Mouse (Mus musculus) limb, embryonic 13.5 days (tissue): ENCODE measurements around the gene Prcd. TPM values are rescaled to one million over a fixed set of nuclear protein-coding genes. Genes with fewer than 3 reads are reported as not detected.

ENCODE experiments used
- ATAC-seq: fragments of 200-750 bp; cut with Nextera tagmentation; 2 replicates; pipeline ENCODE4 v1.8.0; 2017; ENCODE audit warnings: low read depth, moderate number of reproducible peaks, moderate TSS enrichment; ENCODE audit not compliant: low FRiP score
- H3K27ac ChIP-seq: fragments of 300-500 bp; sonication (generic); 2 replicates; pipeline ENCODE4 v1.5.1; 2015; ENCODE audit warnings: inconsistent platforms, mild to moderate bottlenecking, moderate library complexity
- H3K27me3 ChIP-seq: fragments of 300-500 bp; sonication (generic); 2 replicates; pipeline ENCODE4 v1.6.1; 2015; ENCODE audit warnings: mild to moderate bottlenecking, inconsistent platforms
- H3K36me3 ChIP-seq: fragments of 300-500 bp; sonication (generic); 2 replicates; pipeline ENCODE4 v1.6.1; 2015; ENCODE audit warnings: inconsistent platforms, mild to moderate bottlenecking, moderate library complexity
- H3K4me1 ChIP-seq: fragments of 300-500 bp; sonication (generic); 2 replicates; pipeline ENCODE4 v1.6.1; 2015; ENCODE audit warnings: inconsistent platforms
- H3K4me2 ChIP-seq: fragments of 300-500 bp; sonication (generic); replicated peaks from 2 replicates; pipeline ENCODE4 v1.6.1; 2015; ENCODE audit warnings: inconsistent platforms, mild to moderate bottlenecking, moderate library complexity
- H3K4me3 ChIP-seq: fragments of 300-500 bp; sonication (generic); 2 replicates; pipeline ENCODE4 v1.5.1; 2015; ENCODE audit warnings: moderate library complexity, mild to moderate bottlenecking, inconsistent platforms
- H3K9ac ChIP-seq: fragments of 300-500 bp; sonication (generic); 2 replicates; pipeline ENCODE4 v1.6.1; 2015; ENCODE audit warnings: mild to moderate bottlenecking, inconsistent platforms
- H3K9me3 ChIP-seq: fragments of 300-500 bp; sonication (generic); 2 replicates; pipeline ENCODE4 v1.6.1; 2016; ENCODE audit warnings: inconsistent platforms
- WGBS: fragments of 180-500 bp; shearing (Covaris S2); methylation state at CpG from one replicate; pipeline ENCODE4 v1.1.7; 2015; 5-methylcytosine and 5-hydroxymethylcytosine counted together
- polyA plus RNA-seq: library from polyadenylated mRNA; unstranded; fragments of >200 nt; fragmentation: Nextera tagmentation; extraction: Ambion mirVana; gene quantifications from 2 replicates; pipeline ENCODE4 v1.2.1, GENCODE M21; 2015

Prcd gene
- polyA plus RNA-seq, 1 experiment from 2014 or later: 0.83 TPM

GRCm38 (mm10) chr11:116693899-116694249 lies 40.5 kb downstream of the Prcd start:
- Histone ChIP-seq H3K9me3 (no peaks in the 10 kb centered on the region), H3K4me1 (peaks cover 22% of the 10 kb centered on the region), H3K36me3 (no peaks in the 10 kb centered on the region), H3K4me3 (peak overlapping the region; percentile 57), H3K27ac (no peak overlapping the region), H3K27me3 (peaks cover 34% of the 10 kb centered on the region), H3K9ac (peak overlapping the region; percentile 72; the same call in 1 of the 2 replicates), H3K4me2 (peak overlapping the region; percentile 93)
- WGBS: 23% methylated on average over 4 of the region's 4 CpGs
- ATAC-seq: no peak

- H3K4me2 ChIP-seq: peak overlapping the region; percentile 93
- 2% methylated on average over 69 of the region's 73 CpGs for WGBS
- no peaks in the 10 kb centered on the region for H3K9me3 ChIP-seq
- H3K9ac ChIP-seq: peak overlapping the region; percentile 72
- H3K4me3 ChIP-seq: peak overlapping the region; percentile 57
- H3K36me3 ChIP-seq: no peaks in the 10 kb centered on the region
- H3K4me1 ChIP-seq: peaks cover 22% of the 10 kb centered on the region
- peaks cover 34% of the 10 kb centered on the region for H3K27me3 ChIP-seq
- peak; percentile 69; the same call in 1 of the 2 replicates for ATAC-seq
- H3K27ac ChIP-seq: no peak overlapping the region
These were observed 41.2 kb downstream of the Prcd start for GRCm38 (mm10) chr11:116694250-116695193.

- H3K27ac ChIP-seq: no peak overlapping the region
- peaks cover 34% of the 10 kb centered on the region for H3K27me3 ChIP-seq
- H3K4me3 ChIP-seq: no peak overlapping the region
- peaks cover 22% of the 10 kb centered on the region for H3K4me1 ChIP-seq
- H3K4me2 ChIP-seq: peak overlapping the region; percentile 93
- no peaks in the 10 kb centered on the region for H3K36me3 ChIP-seq
- ATAC-seq: no peak
- H3K9ac ChIP-seq: peak overlapping the region; percentile 72; the same call in 1 of the 2 replicates
- no peaks in the 10 kb centered on the region for H3K9me3 ChIP-seq
- 32% methylated on average over 23 of the region's 23 CpGs for WGBS
These were observed 42.0 kb downstream of the Prcd start for GRCm38 (mm10) chr11:116695194-116695880.

- H3K4me1 ChIP-seq: peaks cover 22% of the 10 kb centered on the region
- H3K4me3 ChIP-seq: no peak overlapping the region
- H3K36me3 ChIP-seq: no peaks in the 10 kb centered on the region
- H3K9ac ChIP-seq: no peak overlapping the region
- H3K9me3 ChIP-seq: no peaks in the 10 kb centered on the region
- no peak overlapping the region for H3K4me2 ChIP-seq
- WGBS: 78% methylated on average over 4 of the region's 4 CpGs
- H3K27me3 ChIP-seq: peaks cover 34% of the 10 kb centered on the region
- H3K27ac ChIP-seq: no peak overlapping the region
- ATAC-seq: no peak
These were observed 43.1 kb downstream of the Prcd start for GRCm38 (mm10) chr11:116696426-116696825.

- Histone ChIP-seq H3K27me3 (peaks cover 34% of the 10 kb centered on the region), H3K4me2 (no peak overlapping the region), H3K27ac (no peak overlapping the region), H3K4me1 (peaks cover 30% of the 10 kb centered on the region), H3K9ac (no peak overlapping the region), H3K4me3 (no peak overlapping the region), H3K36me3 (no peaks in the 10 kb centered on the region), H3K9me3 (no peaks in the 10 kb centered on the region)
- 54% methylated on average over 9 of the region's 9 CpGs for WGBS
- ATAC-seq: no peak
These were observed 44.2 kb downstream of the Prcd start for GRCm38 (mm10) chr11:116697521-116697920.

- Histone ChIP-seq H3K4me1 (peaks cover 14% of the 10 kb centered on the region; the same call in 1 of the 2 replicates), H3K4me2 (no peak overlapping the region), H3K9ac (no peak overlapping the region), H3K27me3 (peaks cover 4% of the 10 kb centered on the region), H3K36me3 (no peaks in the 10 kb centered on the region), H3K4me3 (no peak overlapping the region), H3K9me3 (no peaks in the 10 kb centered on the region), H3K27ac (peak overlapping the region; percentile 28; the same call in 1 of the 2 replicates)
- no peak for ATAC-seq
- 27% methylated on average over 5 of the region's 5 CpGs for WGBS
These were observed 48.1 kb downstream of the Prcd start for GRCm38 (mm10) chr11:116701377-116701841.

- Histone ChIP-seq H3K27ac (no peak overlapping the region), H3K4me2 (no peak overlapping the region), H3K9ac (no peak overlapping the region), H3K27me3 (no peaks in the 10 kb centered on the region), H3K4me3 (no peak overlapping the region), H3K4me1 (peaks cover 14% of the 10 kb centered on the region; the same call in 1 of the 2 replicates), H3K9me3 (no peaks in the 10 kb centered on the region), H3K36me3 (no peaks in the 10 kb centered on the region)
- ATAC-seq: no peak
- 90% methylated on average over 8 of the region's 8 CpGs for WGBS
These were observed 51.2 kb downstream of the Prcd start for GRCm38 (mm10) chr11:116704336-116705035.

GRCm38 (mm10) chr11:116705204-116705608 lies 51.9 kb downstream of the Prcd start:
- no peak overlapping the region for H3K4me3 ChIP-seq
- no peaks in the 10 kb centered on the region for H3K27me3 ChIP-seq
- H3K36me3 ChIP-seq: no peaks in the 10 kb centered on the region
- H3K4me1 ChIP-seq: peaks cover 15% of the 10 kb centered on the region
- H3K4me2 ChIP-seq: no peak overlapping the region
- H3K9ac ChIP-seq: no peak overlapping the region
- H3K9me3 ChIP-seq: no peaks in the 10 kb centered on the region
- 93% methylated on average over 10 of the region's 10 CpGs for WGBS
- no peak for ATAC-seq
- no peak overlapping the region for H3K27ac ChIP-seq

- no peak overlapping the region for H3K9ac ChIP-seq
- ATAC-seq: no peak
- no peaks in the 10 kb centered on the region for H3K27me3 ChIP-seq
- no peak overlapping the region for H3K27ac ChIP-seq
- no peaks in the 10 kb centered on the region for H3K36me3 ChIP-seq
- 50% methylated on average over 7 of the region's 7 CpGs for WGBS
- H3K9me3 ChIP-seq: no peaks in the 10 kb centered on the region
- peaks cover 13% of the 10 kb centered on the region for H3K4me1 ChIP-seq
- no peak overlapping the region for H3K4me3 ChIP-seq
- no peak overlapping the region for H3K4me2 ChIP-seq
These were observed 53.0 kb downstream of the Prcd start for GRCm38 (mm10) chr11:116706363-116706762.

GRCm38 (mm10) chr11:116710171-116710570 lies 56.8 kb downstream of the Prcd start:
- Histone ChIP-seq H3K9me3 (no peaks in the 10 kb centered on the region), H3K36me3 (no peaks in the 10 kb centered on the region), H3K27ac (no peak overlapping the region), H3K4me2 (no peak overlapping the region), H3K9ac (no peak overlapping the region), H3K27me3 (no peaks in the 10 kb centered on the region), H3K4me3 (no peak overlapping the region), H3K4me1 (peaks cover 4% of the 10 kb centered on the region; the same call in 1 of the 2 replicates)
- ATAC-seq: no peak
- WGBS: 49% methylated on average over 10 of the region's 10 CpGs

GRCm38 (mm10) chr11:116710793-116711192 lies 57.5 kb downstream of the Prcd start:
- no peak overlapping the region for H3K27ac ChIP-seq
- H3K27me3 ChIP-seq: no peaks in the 10 kb centered on the region
- 89% methylated on average over 10 of the region's 10 CpGs for WGBS
- ATAC-seq: no peak
- H3K4me1 ChIP-seq: peaks cover 4% of the 10 kb centered on the region; the same call in 1 of the 2 replicates
- H3K9me3 ChIP-seq: peaks cover under 1% of the 10 kb centered on the region; the same call in 1 of the 2 replicates
- H3K4me3 ChIP-seq: no peak overlapping the region
- H3K4me2 ChIP-seq: no peak overlapping the region
- no peak overlapping the region for H3K9ac ChIP-seq
- no peaks in the 10 kb centered on the region for H3K36me3 ChIP-seq
